Mouse (Mus musculus) hindbrain, embryonic 11.5 days (tissue): Measurements from ENCODE around the gene Syne1. TPM values are rescaled to one million over a fixed set of nuclear protein-coding genes. Genes with fewer than 3 reads are reported as not detected.

Experiments
- ATAC-seq: fragments of 200-750 bp; cut with Nextera tagmentation; 2 replicates; pipeline ENCODE4 v1.8.0; 2017; ENCODE audit warnings: mild to moderate bottlenecking, moderate TSS enrichment, moderate library complexity; ENCODE audit not compliant: low FRiP score
- DNase-seq: peaks from one replicate; pipeline ENCODE4 v3.0.0-alpha.2; 2015; ENCODE audit warnings: low spot score
- H3K27ac ChIP-seq: fragments of 300-500 bp; sonication (generic); 2 replicates; pipeline ENCODE4 v1.5.1; 2014; ENCODE audit warnings: mild to moderate bottlenecking, low read depth, low read length
- H3K27me3 ChIP-seq: fragments of 300-500 bp; sonication (generic); 2 replicates; pipeline ENCODE4 v1.6.1; 2014; ENCODE audit warnings: mild to moderate bottlenecking, low read length, moderate library complexity, mixed read lengths; ENCODE audit not compliant: control insufficient read depth, insufficient read depth
- H3K36me3 ChIP-seq: fragments of 300-500 bp; sonication (generic); 2 replicates; pipeline ENCODE4 v1.6.1; 2014; ENCODE audit warnings: mild to moderate bottlenecking, low read length, moderate library complexity, mixed read lengths; ENCODE audit not compliant: control insufficient read depth, insufficient read depth
- H3K4me1 ChIP-seq: fragments of 300-500 bp; sonication (generic); replicated peaks from 2 replicates; pipeline ENCODE4 v1.6.1; 2014; ENCODE audit warnings: low read length, mixed read lengths; ENCODE audit not compliant: control insufficient read depth, insufficient read depth
- H3K4me2 ChIP-seq: fragments of 300-500 bp; sonication (generic); replicated peaks from 2 replicates; pipeline ENCODE4 v1.6.1; 2014; ENCODE audit warnings: mild to moderate bottlenecking, low read depth, low read length
- H3K4me3 ChIP-seq: fragments of 300-500 bp; sonication (generic); 2 replicates; pipeline ENCODE4 v1.5.1; 2014; ENCODE audit warnings: low read depth, low read length
- H3K9ac ChIP-seq: fragments of 300-500 bp; sonication (generic); 2 replicates; pipeline ENCODE4 v1.6.1; 2014; ENCODE audit warnings: low read depth, low read length
- H3K9me3 ChIP-seq: fragments of 300-500 bp; sonication (generic); 2 replicates; pipeline ENCODE4 v1.6.1; 2016; ENCODE audit warnings: low read length; ENCODE audit not compliant: control insufficient read depth
- WGBS: fragments of 180-500 bp; shearing (Covaris S2); extraction: QIAGEN DNeasy Blood & Tissue Kit; methylation state at CpG from one replicate; pipeline ENCODE4 v1.1.7; 2014; 5-methylcytosine and 5-hydroxymethylcytosine counted together
- polyA plus RNA-seq: library from polyadenylated mRNA; unstranded; fragments of >200 nt; fragmentation: Nextera tagmentation; extraction: Ambion mirVana; gene quantifications from 2 replicates; pipeline ENCODE4 v1.2.1, GENCODE M21; 2014

The Syne1 gene
- polyA plus RNA-seq, 1 experiment from 2014 or later = 6.3 TPM

- ATAC-seq = no peak
Measured at GRCm38 (mm10) chr10:5097754-5098137, 453.5 kb downstream of the Syne1 start.

GRCm38 (mm10) chr10:5096996-5097753 is 454.1 kb downstream of the Syne1 start:
- no peak overlapping the region for H3K9ac ChIP-seq
- DNase-seq = no peak
- no peaks in the 10 kb centered on the region for H3K4me1 ChIP-seq
- H3K9me3 ChIP-seq = no peaks in the 10 kb centered on the region
- H3K27me3 ChIP-seq = no peaks in the 10 kb centered on the region
- WGBS = 87% methylated on average over 10 of the region's 10 CpGs
- no peak overlapping the region for H3K27ac ChIP-seq
- no peaks in the 10 kb centered on the region for H3K36me3 ChIP-seq
- no peak for ATAC-seq
- H3K4me3 ChIP-seq = no peak overlapping the region
- no peak overlapping the region for H3K4me2 ChIP-seq

More at GRCm38 (mm10) chr10:5097754-5098137, 453.5 kb downstream of the Syne1 start:
- no peak overlapping the region for H3K27ac ChIP-seq
- no peak overlapping the region for H3K4me3 ChIP-seq
- H3K27me3 ChIP-seq = no peaks in the 10 kb centered on the region
- no peak overlapping the region for H3K9ac ChIP-seq
- no peaks in the 10 kb centered on the region for H3K36me3 ChIP-seq
- no peaks in the 10 kb centered on the region for H3K4me1 ChIP-seq
- H3K9me3 ChIP-seq = no peaks in the 10 kb centered on the region
- H3K4me2 ChIP-seq = no peak overlapping the region
- 75% methylated on average over 2 of the region's 2 CpGs for WGBS
- DNase-seq = no peak

GRCm38 (mm10) chr10:5089133-5089532 is 462.1 kb downstream of the Syne1 start:
- no peak for DNase-seq
- no peak overlapping the region for H3K4me2 ChIP-seq
- H3K27ac ChIP-seq = no peak overlapping the region
- 85% methylated on average over 4 of the region's 4 CpGs for WGBS
- no peak overlapping the region for H3K9ac ChIP-seq
- no peaks in the 10 kb centered on the region for H3K36me3 ChIP-seq
- ATAC-seq = no peak
- H3K4me3 ChIP-seq = no peak overlapping the region
- no peaks in the 10 kb centered on the region for H3K9me3 ChIP-seq
- H3K4me1 ChIP-seq = no peaks in the 10 kb centered on the region
- no peaks in the 10 kb centered on the region for H3K27me3 ChIP-seq

DNA sequence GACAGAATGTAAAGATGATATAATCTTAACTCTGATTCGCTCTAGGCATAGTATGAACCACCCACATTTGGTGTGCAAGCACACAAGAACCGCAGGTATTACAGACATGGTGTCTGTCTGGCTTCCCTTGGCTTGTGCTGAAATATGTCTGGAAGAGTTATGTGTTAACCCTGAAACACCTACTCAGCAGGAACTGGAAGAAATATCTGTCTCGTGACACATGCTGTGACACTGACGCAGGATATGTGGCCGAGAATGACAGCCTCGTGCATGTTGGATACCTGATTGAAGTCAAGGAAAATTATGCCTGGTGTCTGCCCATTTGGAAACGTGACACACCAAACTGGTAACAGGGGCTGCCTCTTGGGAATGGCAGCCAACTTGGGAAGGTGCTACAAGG is 463.9 kb downstream of the Syne1 start:
- WGBS = 85% methylated on average over 7 of the region's 7 CpGs
- no peak for ATAC-seq
- no peak for DNase-seq
- no peaks in the 10 kb centered on the region for H3K9me3 ChIP-seq
- no peak overlapping the region for H3K4me2 ChIP-seq
- H3K27ac ChIP-seq = no peak overlapping the region
- no peak overlapping the region for H3K4me3 ChIP-seq
- H3K4me1 ChIP-seq = no peaks in the 10 kb centered on the region
- H3K36me3 ChIP-seq = no peaks in the 10 kb centered on the region
- H3K9ac ChIP-seq = no peak overlapping the region
- no peaks in the 10 kb centered on the region for H3K27me3 ChIP-seq

GRCm38 (mm10) chr10:5086329-5086728 is 465.0 kb downstream of the Syne1 start:
- no peak for ATAC-seq
- H3K9me3 ChIP-seq = no peaks in the 10 kb centered on the region
- no peaks in the 10 kb centered on the region for H3K4me1 ChIP-seq
- 81% methylated on average over 6 of the region's 6 CpGs for WGBS
- no peak overlapping the region for H3K27ac ChIP-seq
- DNase-seq = no peak
- no peaks in the 10 kb centered on the region for H3K36me3 ChIP-seq
- no peak overlapping the region for H3K4me2 ChIP-seq
- H3K27me3 ChIP-seq = no peaks in the 10 kb centered on the region
- no peak overlapping the region for H3K9ac ChIP-seq
- no peak overlapping the region for H3K4me3 ChIP-seq

DNA sequence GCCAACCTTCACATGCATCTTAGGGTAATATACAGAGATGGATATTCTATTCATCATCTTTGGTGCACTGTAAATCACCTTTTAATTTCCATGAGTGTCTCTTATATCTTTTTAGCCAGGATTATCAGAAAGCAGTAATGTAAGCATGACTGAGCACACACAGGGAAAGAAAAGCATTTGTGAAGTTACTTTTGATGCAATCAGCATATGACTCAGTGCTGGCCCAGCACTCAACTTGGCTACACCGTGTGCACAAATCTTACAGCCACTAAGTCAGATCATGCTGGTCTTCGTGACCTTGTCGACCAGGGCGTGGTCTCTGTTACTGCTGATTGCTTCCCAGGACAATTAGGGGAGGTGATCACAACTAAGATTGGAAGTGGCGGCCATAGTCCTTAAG is 465.5 kb downstream of the Syne1 start:
- Histone ChIP-seq H3K36me3 (no peaks in the 10 kb centered on the region), H3K9ac (no peak overlapping the region), H3K4me2 (no peak overlapping the region), H3K9me3 (no peaks in the 10 kb centered on the region), H3K27ac (no peak overlapping the region), H3K27me3 (no peaks in the 10 kb centered on the region), H3K4me1 (no peaks in the 10 kb centered on the region), H3K4me3 (no peak overlapping the region)
- ATAC-seq = no peak
- WGBS = 91% methylated on average over 5 of the region's 5 CpGs
- DNase-seq = no peak

DNA sequence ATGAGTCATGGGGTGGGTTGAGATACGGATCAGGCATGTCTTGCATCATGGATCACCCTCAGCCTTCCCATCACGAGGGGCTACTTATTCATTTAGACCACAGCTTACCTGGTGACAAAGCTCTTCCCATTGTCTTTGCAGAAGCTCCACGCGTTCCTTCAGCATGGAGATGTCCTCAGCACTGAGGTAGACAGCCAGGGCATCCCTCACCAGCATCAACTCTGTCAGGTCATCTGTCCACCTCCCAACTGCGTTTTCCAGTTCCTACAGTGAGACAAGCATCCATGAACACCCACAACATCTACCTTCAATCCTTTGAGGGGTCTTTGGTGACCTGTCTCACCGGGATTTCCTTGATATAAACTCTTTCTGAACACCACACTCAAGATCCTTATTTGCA is 467.6 kb downstream of the Syne1 start:
- Histone ChIP-seq H3K9ac (no peak overlapping the region), H3K27me3 (no peaks in the 10 kb centered on the region), H3K36me3 (no peaks in the 10 kb centered on the region), H3K9me3 (no peaks in the 10 kb centered on the region), H3K4me1 (no peaks in the 10 kb centered on the region), H3K4me2 (no peak overlapping the region), H3K27ac (no peak overlapping the region), H3K4me3 (no peak overlapping the region)
- ATAC-seq (no peak), DNase-seq (no peak)
- WGBS = 86% methylated on average over 6 of the region's 6 CpGs

GRCm38 (mm10) chr10:5079945-5080468 is 471.3 kb downstream of the Syne1 start:
- DNase-seq (no peak), ATAC-seq (no peak)
- no peak overlapping the region for H3K4me3 ChIP-seq
- H3K27me3 ChIP-seq = no peaks in the 10 kb centered on the region
- no peak overlapping the region for H3K4me2 ChIP-seq
- 84% methylated on average over 9 of the region's 9 CpGs for WGBS
- no peaks in the 10 kb centered on the region for H3K36me3 ChIP-seq
- no peak overlapping the region for H3K27ac ChIP-seq
- no peak overlapping the region for H3K9ac ChIP-seq
- H3K9me3 ChIP-seq = no peaks in the 10 kb centered on the region
- H3K4me1 ChIP-seq = no peaks in the 10 kb centered on the region

DNA sequence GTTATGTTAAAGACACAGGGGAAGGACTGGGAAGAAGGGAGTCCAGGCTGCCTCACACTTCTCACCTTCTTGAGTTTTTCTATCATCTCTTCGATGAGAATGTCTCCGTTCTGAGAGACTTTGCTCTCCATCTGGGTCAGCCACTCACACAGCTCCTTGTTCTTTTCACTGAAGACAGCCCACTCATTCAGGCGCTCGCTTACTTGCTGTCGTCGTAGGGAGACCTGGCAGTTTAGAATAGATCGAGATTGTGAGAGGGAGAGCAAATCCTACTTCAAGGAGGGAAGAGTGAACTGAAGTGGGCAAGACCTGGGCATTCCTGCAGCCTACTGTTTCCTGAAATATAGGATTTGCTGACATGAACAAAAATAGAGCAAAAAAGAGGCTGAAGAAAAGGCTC is 475.6 kb downstream of the Syne1 start:
- no peaks in the 10 kb centered on the region for H3K27me3 ChIP-seq
- H3K4me2 ChIP-seq = no peak overlapping the region
- ATAC-seq (no peak), DNase-seq (no peak)
- H3K9ac ChIP-seq = no peak overlapping the region
- H3K36me3 ChIP-seq = no peaks in the 10 kb centered on the region
- H3K27ac ChIP-seq = no peak overlapping the region
- 89% methylated on average over 7 of the region's 7 CpGs for WGBS
- H3K4me3 ChIP-seq = no peak overlapping the region
- no peaks in the 10 kb centered on the region for H3K4me1 ChIP-seq
- H3K9me3 ChIP-seq = no peaks in the 10 kb centered on the region
